Mouse (Mus musculus) CD8-positive naive resting alpha-beta T cell, adult 2 months (primary cell): ENCODE results near the gene Grid2.
"Not testable (repeated sequence)": the region's sequence is repeated elsewhere in the genome, so short reads cannot be mapped to it uniquely, and the experiment has no call there.

Source experiments
- DNase-seq, 2 experiments: peaks; one replicate each; pipeline ENCODE4 v3.0.0; 2022; ENCODE audit warnings: low read depth in 2 of 2, low spot score in 2 of 2

Gene Grid2

DNA sequence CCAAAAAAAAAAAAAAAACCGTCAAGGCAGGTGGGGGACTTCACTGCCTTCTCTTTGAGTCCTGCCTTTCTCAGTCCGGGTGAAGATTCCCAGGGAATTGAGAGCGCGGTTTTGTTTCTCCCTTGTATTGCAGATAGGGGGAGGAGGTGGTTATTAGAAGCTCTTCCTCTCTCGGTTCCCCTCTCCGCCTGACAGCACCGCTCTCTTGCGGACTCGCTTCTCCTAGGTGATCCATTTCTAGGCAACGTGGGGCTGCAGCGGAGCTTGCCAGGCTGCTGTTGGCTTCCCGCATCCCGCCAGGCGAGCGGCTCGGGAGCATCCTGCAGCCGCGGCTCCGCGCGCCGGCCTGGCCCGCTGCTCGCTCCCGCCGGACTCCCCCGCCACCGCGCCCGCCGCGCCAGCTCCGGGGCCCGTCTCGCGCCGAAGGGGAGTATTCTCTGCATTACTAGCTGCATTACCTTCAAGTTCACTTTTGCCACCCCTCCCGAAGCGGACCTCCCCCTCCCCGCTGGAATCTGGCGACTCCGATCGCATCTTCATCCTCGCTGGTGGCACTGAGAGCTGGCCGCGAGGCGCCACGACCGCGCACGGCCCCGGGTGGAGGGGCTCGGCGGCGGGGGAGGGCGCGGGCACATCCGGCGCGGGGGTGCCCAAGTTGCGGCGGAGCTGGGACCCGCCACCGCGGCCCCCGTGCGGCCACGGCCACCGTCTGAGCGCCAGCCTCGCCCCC, at the start of gene Grid2:
Gene Grid2, plus strand, starts transcription at position 51 of the 730 bp plus-strand sequence.
- DNase-seq, result no peak

GRCm38 (mm10) chr6:63250738-63251137, 4.9 kb upstream of the Grid2 start:
- DNase-seq, result no peak

GRCm38 (mm10) chr6:63256556-63257405, 1.1 kb downstream of the Grid2 start:
- no peak for DNase-seq

DNA sequence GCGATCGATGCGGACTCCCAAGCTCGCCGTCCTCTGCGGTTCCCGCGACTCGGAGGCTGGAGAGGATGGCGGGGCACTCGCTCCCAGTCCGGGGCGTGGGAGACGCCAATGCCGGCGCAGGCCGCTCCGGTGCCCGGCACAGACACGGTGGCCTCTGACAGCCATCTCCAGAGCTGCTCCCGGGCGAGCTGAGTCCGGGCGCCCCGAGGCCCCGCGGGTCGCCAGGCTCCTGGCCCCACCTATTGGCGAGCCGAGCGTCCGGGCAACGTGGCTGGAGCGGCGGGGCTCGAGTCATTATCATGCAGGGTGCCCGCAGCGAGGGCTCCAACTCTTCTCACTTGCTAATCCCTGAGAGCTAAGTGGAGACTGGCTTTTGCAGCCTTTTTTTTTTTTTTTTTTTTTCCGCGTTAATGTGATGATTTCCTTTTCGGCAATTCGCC, 1.8 kb downstream of the Grid2 start:
- no peak for DNase-seq

DNA sequence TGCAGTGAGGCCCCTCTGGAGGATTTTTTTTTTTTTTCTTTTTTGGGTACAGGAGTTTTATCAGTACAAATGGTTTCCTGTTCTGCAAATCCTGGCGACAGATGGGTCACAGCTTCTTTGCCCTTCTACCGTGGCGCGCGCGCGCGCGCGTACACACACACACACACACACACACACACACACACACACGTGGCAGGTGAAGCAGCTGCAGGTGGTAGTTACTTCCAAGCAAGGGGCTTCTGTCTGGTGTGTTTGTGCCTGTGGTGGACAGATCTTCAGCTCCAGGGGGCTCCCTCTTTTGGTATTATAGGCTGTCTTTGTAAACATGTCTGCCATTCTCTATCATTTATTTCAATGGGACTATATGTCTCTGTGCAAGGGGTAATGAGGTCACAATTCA, 2.2 kb downstream of the Grid2 start:
- DNase-seq, result no peak

DNA sequence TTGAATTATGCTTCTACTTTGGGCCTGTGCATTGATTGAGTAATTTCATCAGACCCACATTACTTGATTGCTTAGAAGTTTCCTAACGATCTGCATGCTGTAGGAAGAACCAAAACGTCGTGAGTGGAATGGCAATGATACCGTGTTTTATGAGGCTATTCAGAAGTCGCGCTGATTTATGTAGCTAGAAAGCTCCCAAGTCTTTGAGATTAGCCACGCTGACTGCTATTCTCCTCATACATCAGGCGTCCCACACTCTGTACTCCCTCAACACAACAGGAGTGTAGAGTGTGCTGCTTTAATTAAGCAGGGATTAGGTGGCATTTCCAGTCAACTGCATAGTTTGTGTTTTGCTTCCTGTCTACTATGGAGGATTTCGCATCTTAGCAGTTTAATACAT, 4.1 kb downstream of the Grid2 start:
- DNase-seq, result no peak

- no peak for DNase-seq
Observed at GRCm38 (mm10) chr6:63284419-63284818, 28.7 kb downstream of the Grid2 start.

DNA sequence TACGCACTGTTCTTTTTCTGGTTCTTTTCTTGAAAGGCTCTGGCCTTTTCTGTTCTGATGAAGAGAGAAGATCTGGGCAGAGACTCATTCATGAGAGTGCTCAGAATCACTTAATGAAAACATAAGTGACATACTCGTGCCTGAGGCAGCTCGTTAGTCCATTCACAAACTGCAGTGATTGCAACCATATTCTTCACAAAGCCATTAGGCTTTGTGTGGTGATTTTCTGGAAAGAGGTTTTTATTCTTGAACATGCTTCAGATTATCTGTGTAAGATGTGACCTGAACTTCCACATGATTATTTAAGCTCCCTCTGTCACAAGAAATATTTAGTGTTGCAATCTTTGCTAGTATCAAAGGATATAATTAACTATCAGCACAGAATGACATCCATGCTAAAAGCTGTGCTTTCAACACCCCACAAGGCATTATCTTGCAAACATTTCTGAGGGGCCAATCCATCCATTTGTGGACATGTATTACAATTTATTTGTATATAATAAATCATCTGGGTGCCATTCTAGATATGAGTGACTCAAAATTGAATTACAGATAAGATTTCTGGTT, 86.8 kb downstream of the Grid2 start:
- no peak for DNase-seq

- DNase-seq, result no peak
Observed at GRCm38 (mm10) chr6:63347015-63347414, 91.3 kb downstream of the Grid2 start.

DNA sequence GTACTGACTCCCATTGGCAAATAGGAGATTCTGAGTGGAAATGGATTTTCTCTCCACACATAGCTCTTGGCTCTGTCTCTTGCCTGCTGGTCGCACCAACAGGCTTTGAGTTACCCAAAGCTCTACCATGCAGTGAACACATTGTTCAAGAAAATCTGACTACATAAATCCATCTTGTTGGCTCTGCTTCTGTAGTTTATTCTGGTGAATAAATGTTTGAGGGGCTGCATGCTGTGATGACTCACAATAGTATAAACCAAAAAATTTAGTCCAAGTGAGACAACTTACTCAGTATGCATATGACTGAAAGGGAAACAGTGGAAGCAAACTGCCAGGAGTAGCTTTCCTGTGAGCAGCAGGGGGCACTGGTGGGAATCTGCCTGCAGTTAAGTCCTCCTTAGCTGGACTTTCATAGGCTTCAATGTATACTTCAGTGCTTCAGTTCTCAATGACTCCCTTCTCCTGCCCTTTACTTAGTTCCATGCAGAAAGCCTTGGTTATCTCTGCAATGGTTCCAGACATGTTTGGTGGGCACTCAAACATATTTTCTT, 125.5 kb downstream of the Grid2 start:
- DNase-seq, result no peak

- DNase-seq, result no peak
Observed at GRCm38 (mm10) chr6:63401698-63402097, 146.0 kb downstream of the Grid2 start.

DNA sequence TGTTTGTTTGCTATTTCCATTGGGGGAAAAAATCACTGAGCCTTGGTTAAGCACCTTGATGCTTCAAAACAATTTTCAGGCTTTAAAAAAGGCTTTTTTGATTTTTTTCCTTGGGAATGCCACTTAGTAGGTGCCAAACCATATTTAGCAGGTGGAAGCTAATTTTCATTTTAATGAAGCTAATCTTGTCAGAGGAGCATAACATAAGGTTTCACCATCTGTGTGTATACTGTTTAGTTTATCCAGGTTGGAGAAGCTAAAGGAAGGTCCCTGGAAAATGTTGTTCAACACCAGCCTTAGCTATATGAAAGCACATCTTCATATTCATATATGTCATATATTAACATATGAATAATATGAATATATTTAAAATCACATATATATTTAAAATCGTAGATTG, 161.9 kb downstream of the Grid2 start:
- DNase-seq, result no peak

GRCm38 (mm10) chr6:63432751-63433150, 177.1 kb downstream of the Grid2 start:
- no peak for DNase-seq

DNA sequence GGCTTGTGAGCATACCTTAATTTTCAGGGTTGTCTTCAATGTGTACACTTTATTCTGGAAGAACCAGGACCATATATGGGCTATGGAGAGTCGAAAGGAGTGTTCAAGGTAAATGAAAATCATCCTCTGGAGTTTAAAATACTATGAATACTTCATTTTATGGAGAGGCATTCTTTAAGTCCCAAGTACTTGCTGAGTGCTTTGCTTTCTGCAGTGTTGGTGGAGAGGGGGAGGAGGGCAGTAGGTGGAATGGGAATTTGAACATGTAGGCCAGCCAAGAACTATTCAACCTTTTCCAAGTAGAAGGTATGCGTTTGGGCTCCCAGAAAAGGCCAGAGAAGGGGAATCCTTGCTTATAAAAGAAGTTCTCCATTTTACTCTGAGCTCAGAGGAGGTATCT, 192.5 kb downstream of the Grid2 start:
- no peak for DNase-seq

GRCm38 (mm10) chr6:63482141-63482540, 226.5 kb downstream of the Grid2 start:
- no peak for DNase-seq

DNA sequence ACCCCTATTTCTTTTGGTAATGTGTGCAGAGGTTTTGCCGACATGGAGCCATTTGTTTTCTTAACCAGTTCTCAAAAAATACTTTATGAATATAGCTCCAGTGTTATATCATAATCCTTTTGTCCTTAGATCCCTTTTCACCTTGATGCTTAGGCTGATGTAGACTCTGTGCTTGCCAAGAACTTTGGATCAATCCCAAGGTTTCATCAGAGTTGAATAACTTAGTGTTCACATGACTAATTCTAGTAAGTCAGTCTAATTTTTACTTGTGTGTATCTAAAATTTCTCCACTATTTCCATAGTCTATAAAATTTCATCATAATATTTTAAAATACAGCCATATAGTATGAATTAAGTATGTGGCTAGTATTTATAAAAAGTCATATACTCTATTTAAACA, 259.3 kb downstream of the Grid2 start:
- DNase-seq, result no peak

DNA sequence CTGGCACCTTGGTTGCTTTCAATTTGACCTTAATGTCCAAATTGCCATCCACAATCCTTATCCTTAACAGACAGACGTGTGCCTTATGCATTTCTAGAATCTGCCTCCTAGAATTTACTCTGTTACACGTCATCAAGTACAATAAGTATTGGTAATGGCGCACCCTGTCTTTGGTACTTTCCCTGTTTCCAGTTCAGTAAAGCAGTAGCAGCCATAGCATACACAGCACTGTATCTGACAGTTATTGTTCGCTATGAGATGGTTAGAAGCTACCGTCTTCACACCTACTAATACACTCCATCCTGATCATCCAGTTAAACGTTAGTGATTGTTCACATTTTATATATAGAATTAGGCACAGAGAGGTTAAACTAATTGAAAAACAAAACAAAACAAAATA, 260.3 kb downstream of the Grid2 start:
- DNase-seq, result no peak

GRCm38 (mm10) chr6:63531751-63532150, 276.1 kb downstream of the Grid2 start:
- no peak for DNase-seq

- no peak for DNase-seq
Observed at GRCm38 (mm10) chr6:63532901-63533300, 277.2 kb downstream of the Grid2 start.

DNA sequence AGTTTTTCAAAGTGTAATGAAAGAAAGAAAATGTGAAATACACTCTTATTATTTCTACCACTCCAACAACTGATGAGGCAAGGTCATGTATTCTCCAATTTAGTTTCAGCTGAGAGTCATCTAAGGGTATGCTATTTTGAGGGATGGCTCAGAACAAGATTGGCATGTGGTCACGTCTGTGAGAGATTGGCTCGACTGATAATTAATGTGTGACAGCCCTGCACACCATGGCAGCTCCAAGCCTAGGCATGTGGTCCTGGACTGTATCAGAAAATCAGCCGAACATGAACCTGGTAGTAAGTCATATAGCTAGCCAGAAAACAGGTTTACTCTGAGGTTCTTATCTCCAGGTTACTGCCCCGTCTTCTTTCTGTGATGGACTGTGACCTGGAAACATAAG, 292.1 kb downstream of the Grid2 start:
- DNase-seq, result no peak

DNA sequence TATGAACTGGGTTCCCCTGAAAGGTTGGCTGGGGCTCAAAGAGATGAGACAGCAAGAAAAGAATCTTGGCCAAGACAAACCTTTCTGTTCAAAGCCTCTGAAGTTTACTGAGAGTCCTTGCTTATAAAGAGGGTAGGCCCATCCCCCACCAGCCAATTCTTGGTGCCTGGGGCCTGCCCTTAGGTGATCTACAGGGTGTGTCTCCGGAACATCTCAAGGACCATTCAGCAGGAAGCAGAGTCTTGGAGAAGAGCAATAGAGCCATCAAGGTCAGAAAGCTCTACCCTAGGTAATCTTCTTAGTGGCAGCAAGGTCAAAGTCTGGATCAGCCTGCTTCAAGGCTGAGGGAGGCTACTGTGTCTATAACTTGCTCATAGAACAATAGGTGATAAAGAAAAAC, 313.1 kb downstream of the Grid2 start:
- not testable (repeated sequence) for DNase-seq

DNA sequence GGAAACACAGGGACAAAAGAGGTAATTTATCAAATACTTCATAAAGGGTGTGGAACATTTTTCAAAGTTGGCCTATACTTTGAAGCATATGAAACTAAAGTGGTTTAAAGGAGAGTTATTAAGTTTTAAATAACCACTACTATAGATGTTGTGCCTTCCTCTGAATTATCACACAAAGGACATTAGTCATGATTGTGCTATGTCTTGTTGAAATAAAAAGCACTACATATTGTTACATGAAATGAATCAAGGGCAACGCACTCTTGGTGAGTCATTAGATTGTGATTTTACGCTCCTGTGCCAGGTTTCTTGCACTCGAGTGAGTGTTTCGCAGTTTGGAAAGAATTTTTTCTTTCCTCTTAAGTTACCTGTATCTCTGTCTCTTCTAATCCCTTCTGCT, 335.0 kb downstream of the Grid2 start:
- DNase-seq, result no peak
